Mouse (Mus musculus) kidney, adult 2 months (tissue): ENCODE data around the gene Dach1. TPM values are rescaled to one million over a fixed set of nuclear protein-coding genes. Genes with fewer than 3 reads are reported as not detected.

Source experiments
- DNase-seq: peaks from one replicate; pipeline ENCODE4 v3.0.0; 2021
- H3K27ac ChIP-seq: fragments of 200-500 bp; 2 replicates; pipeline ENCODE4 v1.5.1; 2012; ENCODE audit warnings: low read depth, low read length, control low read depth, inconsistent platforms; ENCODE audit not compliant: insufficient read depth
- H3K27me3 ChIP-seq: fragments of 200-500 bp; replicated peaks from 2 replicates; pipeline ENCODE4 v1.6.1; 2012; ENCODE audit warnings: mild to moderate bottlenecking, moderate library complexity, low read length, inconsistent platforms; ENCODE audit not compliant: control insufficient read depth, insufficient read depth
- H3K36me3 ChIP-seq: fragments of 200-500 bp; 2 replicates; pipeline ENCODE4 v1.6.1; 2012; ENCODE audit warnings: mild to moderate bottlenecking, moderate library complexity, low read length, inconsistent platforms; ENCODE audit not compliant: control insufficient read depth, insufficient read depth
- H3K4me1 ChIP-seq: fragments of 200-500 bp; 2 replicates; pipeline ENCODE4 v1.6.1; 2011; ENCODE audit warnings: low read length; ENCODE audit not compliant: control insufficient read depth, insufficient read depth
- H3K4me3 ChIP-seq: fragments of 200-500 bp; 2 replicates; pipeline ENCODE4 v1.5.1; 2011; ENCODE audit warnings: mild to moderate bottlenecking, low read depth, low read length, control low read depth; ENCODE audit not compliant: insufficient read depth
- CTCF ChIP-seq: fragments of 200-500 bp; conservative IDR thresholded peaks from 2 replicates; pipeline ENCODE4 v1.5.1; 2011; ENCODE audit warnings: low read depth, mild to moderate bottlenecking, control low read depth, low read length, moderate library complexity, mixed read lengths; ENCODE audit not compliant: insufficient read depth, insufficient read length
- POLR2A ChIP-seq: fragments of 200-500 bp; IDR thresholded peaks from one replicate; pipeline ENCODE4 v1.6.1; 2011; ENCODE audit warnings: low read depth, low read length, control low read depth
- WGBS: fragments of 180-500 bp; shearing (Covaris S2); methylation state at CpG from one replicate; pipeline ENCODE4 v1.1.7; 2018; 5-methylcytosine and 5-hydroxymethylcytosine counted together
- polyA plus RNA-seq: library from polyadenylated mRNA; depleted of rRNA; stranded (reverse); fragments of >200 nt; gene quantifications from 2 replicates; pipeline ENCODE4 v1.2.3, GENCODE M21; 2012

The Dach1 gene
- polyA plus RNA-seq, 1 experiment = 4.1 TPM

DNA sequence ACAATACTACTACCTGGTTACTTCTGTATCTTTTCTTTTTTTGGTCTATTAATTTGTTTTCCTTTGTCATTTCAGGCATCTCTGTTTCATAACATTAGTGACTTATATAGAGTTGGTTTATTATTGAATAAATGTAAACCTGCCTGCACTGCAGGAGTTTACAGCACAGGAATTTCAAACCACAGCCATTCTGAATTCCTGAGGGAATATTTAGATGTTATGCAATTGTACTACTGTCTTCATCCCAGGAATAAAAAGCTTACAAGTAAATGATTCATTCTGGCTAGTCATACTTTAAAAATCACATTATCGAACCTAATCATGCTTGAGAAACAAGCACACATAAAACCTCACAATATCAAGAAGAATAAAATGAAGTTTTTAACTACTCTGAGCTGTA lies 213.2 kb downstream of the Dach1 start:
- TF ChIP-seq POLR2A (no peak), CTCF (no peak)
- no peak for DNase-seq
- Histone ChIP-seq H3K36me3 (no peaks in the 10 kb centered on the region), H3K4me1 (no peaks in the 10 kb centered on the region), H3K27ac (no peak overlapping the region), H3K4me3 (no peak overlapping the region), H3K27me3 (no peaks in the 10 kb centered on the region)
- WGBS = 24% methylated on average over 1 of the region's 1 CpGs

DNA sequence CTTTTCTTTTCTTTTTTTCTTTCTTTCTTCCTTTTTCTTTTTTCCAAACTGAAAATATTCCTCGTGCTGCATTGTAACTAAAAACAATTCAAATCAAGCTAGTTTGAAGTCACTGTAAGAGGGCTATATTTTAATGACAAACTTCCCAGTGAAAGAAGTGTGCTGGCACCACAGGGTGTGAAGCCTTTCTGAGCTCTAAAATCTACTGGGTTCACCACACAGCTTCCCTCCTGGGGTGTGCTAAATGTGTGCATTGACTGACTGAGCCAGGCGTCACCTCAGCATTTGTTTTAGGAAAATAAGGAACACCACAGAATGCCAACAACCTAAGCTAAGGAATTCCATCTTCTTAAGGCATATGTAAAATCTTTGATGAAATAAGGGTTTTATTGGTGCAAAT lies 224.1 kb downstream of the Dach1 start:
- WGBS = 58% methylated on average over 2 of the region's 2 CpGs

GRCm38 (mm10) chr14:97944643-97945268 lies 224.8 kb downstream of the Dach1 start:
- H3K36me3 ChIP-seq = no peaks in the 10 kb centered on the region
- WGBS = 81% methylated on average over 9 of the region's 9 CpGs
- TF ChIP-seq POLR2A = no peak
- no peak for TF ChIP-seq CTCF
- DNase-seq = no peak
- H3K27me3 ChIP-seq = no peaks in the 10 kb centered on the region
- no peaks in the 10 kb centered on the region for H3K4me1 ChIP-seq
- H3K4me3 ChIP-seq = no peak overlapping the region
- no peak overlapping the region for H3K27ac ChIP-seq

More for the DNA sequence above, 224.1 kb downstream of the Dach1 start:
- Histone ChIP-seq H3K4me3 (no peak overlapping the region), H3K27me3 (no peaks in the 10 kb centered on the region), H3K4me1 (no peaks in the 10 kb centered on the region), H3K27ac (no peak overlapping the region), H3K36me3 (no peaks in the 10 kb centered on the region)
- DNase-seq = no peak
- TF ChIP-seq CTCF = no peak
- no peak for TF ChIP-seq POLR2A

DNA sequence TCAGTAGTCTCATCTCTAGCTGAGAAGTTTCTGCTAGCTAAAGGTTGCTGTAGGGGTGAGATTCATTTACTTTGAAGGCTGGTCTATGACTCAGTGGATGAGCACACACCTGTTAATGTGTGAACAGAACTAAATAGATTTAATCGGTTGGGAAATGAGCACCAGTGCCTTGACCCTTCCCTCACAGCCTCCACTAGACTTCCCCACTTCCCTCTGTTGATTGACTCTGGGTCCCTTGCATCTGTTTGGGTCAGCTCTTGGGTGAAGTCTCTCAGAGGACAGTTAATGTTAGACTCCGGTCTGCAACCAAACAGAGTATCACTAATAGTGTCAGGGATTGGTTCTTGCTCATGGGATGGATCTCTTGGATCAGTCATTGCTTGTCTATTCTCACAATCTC lies 227.2 kb downstream of the Dach1 start:
- TF ChIP-seq CTCF (no peak), POLR2A (no peak)
- Histone ChIP-seq H3K4me3 (no peak overlapping the region), H3K36me3 (no peaks in the 10 kb centered on the region), H3K4me1 (no peaks in the 10 kb centered on the region), H3K27ac (no peak overlapping the region), H3K27me3 (no peaks in the 10 kb centered on the region)
- WGBS = 57% methylated on average over 2 of the region's 2 CpGs
- DNase-seq = no peak

DNA sequence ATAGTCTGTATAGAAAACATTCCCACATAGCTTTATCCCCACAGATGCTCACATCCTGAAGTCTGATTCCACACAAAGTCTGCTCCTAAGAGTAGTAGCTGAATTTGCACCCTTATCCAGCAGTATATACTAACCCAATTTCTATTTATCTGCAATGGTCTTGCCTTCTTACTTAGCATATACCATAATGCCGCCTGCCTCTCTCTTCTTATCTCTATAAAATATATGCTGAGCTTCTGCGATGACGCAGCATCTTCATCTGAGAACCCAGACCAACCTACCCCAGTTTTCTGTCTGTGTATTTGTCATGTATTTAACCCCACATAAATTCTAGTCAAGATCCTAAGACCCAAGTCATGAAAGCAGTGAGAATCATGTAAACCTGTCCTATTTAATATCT lies 272.9 kb downstream of the Dach1 start:
- TF ChIP-seq CTCF = no peak
- no peak for TF ChIP-seq POLR2A
- Histone ChIP-seq H3K27ac (no peak overlapping the region), H3K27me3 (no peaks in the 10 kb centered on the region), H3K4me1 (no peaks in the 10 kb centered on the region), H3K36me3 (no peaks in the 10 kb centered on the region), H3K4me3 (no peak overlapping the region)
- no peak for DNase-seq
- WGBS = 96% methylated on average over 3 of the region's 3 CpGs

- WGBS = 56% methylated on average over 1 of the region's 1 CpGs
- no peaks in the 10 kb centered on the region for H3K36me3 ChIP-seq
- no peak overlapping the region for H3K4me3 ChIP-seq
- no peak overlapping the region for H3K27ac ChIP-seq
- no peak for TF ChIP-seq POLR2A
- no peak; the same call in 1 of the 2 replicates for TF ChIP-seq CTCF
- H3K4me1 ChIP-seq = no peaks in the 10 kb centered on the region
- no peaks in the 10 kb centered on the region for H3K27me3 ChIP-seq
- no peak for DNase-seq
Observed at GRCm38 (mm10) chr14:97881976-97882375, 287.6 kb downstream of the Dach1 start.

GRCm38 (mm10) chr14:97871001-97871400 lies 298.6 kb downstream of the Dach1 start:
- no peaks in the 10 kb centered on the region; the same call in 1 of the 2 replicates for H3K4me1 ChIP-seq
- H3K36me3 ChIP-seq = no peaks in the 10 kb centered on the region; the same call in 1 of the 2 replicates
- TF ChIP-seq CTCF (no peak), POLR2A (no peak)
- no peak overlapping the region for H3K4me3 ChIP-seq
- H3K27me3 ChIP-seq = no peaks in the 10 kb centered on the region
- no peak for DNase-seq
- H3K27ac ChIP-seq = no peak overlapping the region
- WGBS = 39% methylated on average over 2 of the region's 2 CpGs
